Mouse (Mus musculus) lung, postnatal 0 days (tissue): ENCODE measurements around the gene Msi2.

ENCODE experiments used
- CTCF ChIP-seq: IDR thresholded peaks from 2 replicates; pipeline ENCODE4 v1.5.1; 2016; ENCODE audit warnings: antibody characterized with exemption, mild to moderate bottlenecking
- EP300 ChIP-seq: IDR thresholded peaks from 2 replicates; pipeline ENCODE4 v1.6.1; 2016; ENCODE audit warnings: antibody characterized with exemption, mild to moderate bottlenecking, control low read depth

GRCm38 (mm10) chr11:88636319-88636718 lies 82.0 kb downstream of the Msi2 start:
- TF ChIP-seq EP300, result no peak
- TF ChIP-seq CTCF, result no peak
